Mouse (Mus musculus): ENCODE results near the gene Spp2. TPM values are rescaled to one million over a fixed set of nuclear protein-coding genes. Genes with fewer than 3 reads are reported as not detected.
"Not testable (repeated sequence)": the region's sequence is repeated elsewhere in the genome, so short reads cannot be mapped to it uniquely, and the experiment has no call there.

Gene Spp2
- total RNA-seq, 2 experiments from 2014 or later, result 0.52 TPM; not detected in 1

GRCm38 (mm10) chr1:88434057-88434456, 27.3 kb downstream of the Spp2 start:
- DNase-seq, result no peak

- DNase-seq, result no peak
Measured at GRCm38 (mm10) chr1:88437206-88438126, 30.7 kb downstream of the Spp2 start.

GRCm38 (mm10) chr1:88443383-88443782, 36.6 kb downstream of the Spp2 start:
- DNase-seq, result no peak

- no peak for DNase-seq
Measured at GRCm38 (mm10) chr1:88445400-88445799, 38.6 kb downstream of the Spp2 start.

DNA sequence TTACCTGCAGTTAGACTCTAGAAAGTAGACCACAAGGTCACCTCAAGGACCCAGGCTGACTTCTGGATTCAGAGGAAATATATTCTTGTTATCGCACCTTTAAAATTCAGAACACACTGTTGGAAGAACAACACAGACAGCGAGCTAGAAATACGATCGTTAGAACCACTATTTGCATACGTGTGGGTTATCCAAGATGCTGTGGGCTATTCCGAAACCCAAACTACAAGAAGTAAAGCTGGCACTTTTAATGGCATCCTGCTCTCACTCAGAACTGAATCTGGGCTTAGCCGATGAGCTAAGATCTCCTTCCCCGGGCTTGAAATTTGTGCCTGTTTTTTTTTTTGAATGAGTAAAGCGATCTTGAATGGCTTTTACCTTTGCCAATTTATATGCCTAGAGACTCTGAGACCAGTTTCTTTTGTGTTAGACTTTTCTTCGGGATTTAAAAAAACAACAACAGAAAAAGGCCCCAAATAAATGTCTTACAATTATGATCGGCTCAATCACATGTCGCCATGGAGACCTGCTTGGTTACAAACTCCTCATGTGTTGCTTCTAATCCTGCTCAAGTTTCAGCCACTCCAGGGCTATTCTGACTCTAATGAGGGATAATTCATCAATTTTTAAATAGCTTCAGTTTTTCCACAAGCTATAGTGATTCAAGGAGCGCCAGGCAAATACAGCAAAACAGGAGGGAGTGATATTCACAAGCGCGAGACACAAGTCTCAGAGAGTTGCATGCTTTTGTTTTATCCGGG, 39.7 kb downstream of the Spp2 start:
- no peak for DNase-seq

- DNase-seq, result no peak
Measured at GRCm38 (mm10) chr1:88447483-88447882, 40.7 kb downstream of the Spp2 start.

DNA sequence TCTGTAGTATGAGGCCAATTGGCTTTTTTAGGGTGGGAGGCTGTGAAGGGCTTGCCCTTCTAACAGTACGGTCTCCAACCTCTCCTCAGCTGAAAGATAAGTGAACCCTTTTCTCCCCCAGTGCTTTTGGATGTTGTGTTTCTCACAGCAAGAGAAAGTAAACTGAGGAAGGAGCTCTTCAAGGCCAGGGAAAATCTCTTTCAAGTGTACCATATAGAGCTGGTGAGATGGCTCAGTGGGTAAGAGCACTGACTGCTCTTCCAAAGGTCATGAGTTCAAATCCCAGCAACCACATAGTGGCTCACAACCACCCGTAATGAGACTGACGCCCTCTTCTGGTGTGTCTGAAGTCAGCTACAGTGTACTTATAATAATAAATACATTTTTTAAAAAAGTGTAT, 41.3 kb downstream of the Spp2 start:
- DNase-seq, result not testable (repeated sequence)

- no peak for DNase-seq
Measured at GRCm38 (mm10) chr1:88449741-88450140, 43.0 kb downstream of the Spp2 start.

GRCm38 (mm10) chr1:88450668-88451067, 43.9 kb downstream of the Spp2 start:
- no peak for DNase-seq

- no peak for DNase-seq
Measured at GRCm38 (mm10) chr1:88452198-88452597, 45.4 kb downstream of the Spp2 start.

DNA sequence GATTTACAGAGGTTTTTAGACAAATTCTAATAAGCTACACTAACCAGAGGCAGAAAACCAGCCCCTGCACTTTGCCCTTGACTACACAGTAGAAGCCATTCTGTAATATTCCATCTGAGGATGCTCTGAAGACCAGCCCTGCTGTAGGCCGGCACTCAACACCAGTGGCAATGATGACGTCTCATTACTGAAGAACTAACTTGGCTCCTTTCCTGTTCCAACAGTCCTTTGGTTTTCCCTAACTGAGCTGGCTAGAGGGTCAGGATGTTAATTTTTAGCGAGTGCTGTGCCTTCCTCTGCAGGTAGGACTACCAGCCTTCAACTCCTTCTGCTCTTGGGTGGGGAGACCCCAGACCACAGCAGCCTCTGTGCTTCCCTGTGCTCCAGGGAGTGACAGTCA, 47.9 kb downstream of the Spp2 start:
- no peak for DNase-seq

DNA sequence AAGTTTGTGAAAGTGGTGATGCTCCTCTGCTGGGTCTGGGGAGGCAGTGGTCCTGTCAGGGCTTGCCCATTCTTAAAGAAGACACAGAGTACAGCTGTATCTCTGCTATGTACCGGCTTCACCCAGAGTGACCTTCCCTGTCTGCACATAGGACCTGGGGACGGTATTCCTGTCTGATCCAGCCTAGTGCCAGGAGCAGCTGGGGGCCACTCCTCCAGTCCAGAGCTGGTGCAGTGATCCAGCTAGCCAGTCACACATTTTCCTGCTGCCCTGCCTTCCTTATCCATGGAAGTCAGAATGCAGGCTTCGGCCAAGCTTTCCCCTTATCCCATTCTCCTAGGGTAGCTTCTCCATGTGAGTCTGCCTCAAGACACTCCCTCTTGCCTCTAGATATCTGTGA, 49.0 kb downstream of the Spp2 start:
- DNase-seq, result no peak

GRCm38 (mm10) chr1:88456451-88457072, 49.8 kb downstream of the Spp2 start:
- DNase-seq, result peak; percentile 65

GRCm38 (mm10) chr1:88459196-88459595, 52.4 kb downstream of the Spp2 start:
- no peak for DNase-seq

DNA sequence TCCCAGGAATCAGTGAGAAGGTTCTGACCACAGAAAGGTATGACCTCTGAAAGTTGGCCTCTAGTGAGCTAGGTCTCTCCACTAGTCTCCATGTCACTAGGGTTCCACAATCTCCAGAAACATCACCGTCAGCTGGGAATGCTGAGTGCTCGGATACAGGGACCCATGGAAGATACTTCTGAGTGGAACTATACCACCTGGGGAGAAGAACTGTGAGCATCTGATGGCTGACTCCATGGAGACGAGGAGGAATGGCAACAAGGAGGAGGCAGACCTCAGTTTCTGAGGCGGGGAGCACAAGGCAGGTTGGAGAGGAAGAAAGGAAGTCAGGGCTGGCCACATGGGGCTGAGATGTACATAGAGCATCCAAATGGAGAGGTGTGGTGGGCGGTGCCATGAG, 52.9 kb downstream of the Spp2 start:
- no peak for DNase-seq

GRCm38 (mm10) chr1:88461096-88461495, 54.3 kb downstream of the Spp2 start:
- DNase-seq, result no peak

DNA sequence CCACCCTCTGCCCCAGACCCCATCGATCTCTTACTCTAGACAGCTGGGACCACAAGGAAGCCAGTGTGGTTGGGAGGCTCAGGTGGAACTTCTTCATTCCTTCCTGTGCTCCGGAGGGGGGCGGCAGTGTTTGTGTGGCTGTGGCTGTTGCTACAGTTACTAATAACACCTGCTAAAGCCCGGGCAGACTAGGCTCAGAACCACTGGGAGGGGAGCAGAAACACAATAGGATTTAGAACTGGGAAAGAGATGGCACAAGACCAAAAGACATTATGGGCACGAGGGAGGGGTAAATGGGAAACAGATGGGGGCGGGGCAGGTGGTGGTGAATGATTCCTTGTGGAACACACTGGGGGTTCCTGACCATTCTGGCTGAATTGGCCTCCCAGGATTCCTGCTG, 55.7 kb downstream of the Spp2 start:
- DNase-seq, result no peak

- DNase-seq, result no peak
Measured at GRCm38 (mm10) chr1:88463241-88463640, 56.5 kb downstream of the Spp2 start.

DNA sequence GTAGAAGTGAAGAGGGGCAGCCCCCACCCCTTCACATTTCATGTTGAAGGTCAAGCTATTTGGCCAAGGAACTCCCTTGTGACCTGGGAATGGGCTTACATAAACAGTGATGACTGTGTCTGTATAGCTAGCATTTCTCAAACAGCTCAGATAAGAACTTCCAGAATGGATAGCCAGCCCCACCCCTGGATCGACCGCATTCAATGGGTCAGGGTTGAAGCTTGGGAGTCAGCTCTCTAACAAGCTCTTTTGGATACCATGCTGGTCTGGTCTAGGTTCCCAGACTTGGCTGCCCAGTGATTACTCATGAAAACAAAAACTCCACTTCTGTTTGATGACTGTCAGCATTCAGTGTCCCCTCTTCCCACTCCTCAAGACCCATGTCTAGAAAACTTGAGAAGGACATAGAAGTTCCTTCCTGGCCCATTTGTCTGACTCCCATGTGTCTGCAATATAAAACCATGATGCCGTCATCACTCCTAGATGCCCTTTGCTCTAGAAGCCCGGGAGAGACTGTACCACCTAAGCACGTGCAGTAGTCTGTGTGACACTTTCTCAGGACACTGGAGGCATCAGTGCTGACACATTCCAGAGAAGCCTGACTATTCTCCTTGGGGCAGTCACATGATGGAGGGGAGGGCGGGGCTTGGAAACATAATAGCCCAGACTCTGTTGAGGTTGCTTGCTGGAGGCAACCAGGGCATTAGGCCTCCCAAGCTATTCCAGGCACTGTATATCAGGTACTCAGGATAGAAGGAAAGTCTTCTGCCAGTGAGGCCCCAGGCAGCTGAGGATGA, 57.5 kb downstream of the Spp2 start:
- DNase-seq, result no peak

DNA sequence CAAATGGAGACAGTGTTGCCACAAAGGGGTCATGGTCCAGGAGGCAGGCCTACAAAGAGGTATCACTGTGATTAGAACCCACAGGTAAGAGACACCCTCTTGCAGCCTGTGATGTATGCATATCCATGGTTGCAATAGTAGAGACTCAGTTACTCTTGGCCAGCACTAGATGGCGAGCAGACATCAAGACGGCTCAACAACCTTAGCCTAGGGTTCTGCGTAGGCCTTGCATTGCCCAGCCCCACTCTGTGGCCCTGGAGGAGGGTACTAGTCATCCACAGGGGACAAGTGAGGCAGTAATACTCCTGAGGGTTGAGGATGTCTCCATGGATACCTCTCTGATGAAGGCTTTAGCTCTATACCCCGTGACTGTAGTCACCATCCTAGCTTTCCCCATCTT, 59.0 kb downstream of the Spp2 start:
- no peak for DNase-seq

DNA sequence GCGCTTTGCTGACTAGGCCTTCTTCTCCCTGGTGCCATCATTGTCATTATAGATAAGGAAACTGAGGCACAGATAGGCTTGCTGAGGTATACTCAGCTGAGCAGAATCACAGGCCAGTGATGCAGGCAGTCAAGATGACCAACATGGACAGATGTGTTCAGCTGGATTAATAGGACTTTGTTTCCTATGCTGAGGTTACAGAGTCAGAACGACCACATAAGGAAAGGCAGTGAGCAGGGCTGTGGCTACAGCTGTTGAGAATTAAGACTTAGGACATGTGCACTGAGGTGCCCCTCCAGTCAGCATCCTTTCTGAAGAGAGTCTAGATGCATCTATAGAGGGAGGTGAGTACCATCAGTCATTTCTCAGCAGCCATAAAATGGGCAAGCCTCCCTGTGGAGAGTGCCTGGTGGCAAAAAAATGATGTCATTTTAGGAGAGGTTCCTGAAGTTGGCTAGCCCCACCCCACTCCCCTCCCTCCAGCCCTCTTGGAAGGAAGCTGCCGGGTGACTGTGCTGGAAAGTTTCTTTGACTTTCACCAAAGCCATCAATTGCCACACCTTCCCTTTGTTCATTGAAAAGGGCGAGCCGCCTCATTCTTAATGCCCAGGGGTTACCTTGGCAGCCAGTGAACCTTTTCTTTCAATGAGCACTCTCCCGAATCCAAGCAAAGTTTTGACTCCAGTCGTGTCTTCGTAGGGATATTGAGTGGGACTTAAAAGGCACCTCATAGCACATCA, 59.7 kb downstream of the Spp2 start:
- no peak for DNase-seq
